Mouse (Mus musculus) forebrain, embryonic 10.5 days (tissue): ENCODE results near the gene Socs7. TPM values are rescaled to one million over a fixed set of nuclear protein-coding genes. Genes with fewer than 3 reads are reported as not detected.

Source experiments
- DNase-seq: peaks from one replicate; pipeline ENCODE4 v3.0.0-alpha.2; 2017; ENCODE audit warnings: low spot score; ENCODE audit errors: extremely low spot score
- H3K27ac ChIP-seq: fragments of 300-500 bp; sonication (generic); 2 replicates; pipeline ENCODE4 v1.5.1; 2016; ENCODE audit warnings: mild to moderate bottlenecking
- H3K27me3 ChIP-seq: fragments of 300-500 bp; sonication (generic); 2 replicates; pipeline ENCODE4 v1.6.1; 2016; ENCODE audit warnings: mild to moderate bottlenecking; ENCODE audit not compliant: poor library complexity, severe bottlenecking
- H3K36me3 ChIP-seq: fragments of 300-500 bp; sonication (generic); replicated peaks from 2 replicates; pipeline ENCODE4 v1.6.1; 2016; ENCODE audit warnings: mild to moderate bottlenecking, moderate library complexity
- H3K4me1 ChIP-seq: fragments of 300-500 bp; sonication (generic); 2 replicates; pipeline ENCODE4 v1.6.1; 2016
- H3K4me3 ChIP-seq: fragments of 300-500 bp; sonication (generic); 2 replicates; pipeline ENCODE4 v1.5.1; 2016; ENCODE audit warnings: mild to moderate bottlenecking, moderate library complexity
- H3K9me3 ChIP-seq: fragments of 300-500 bp; sonication (generic); 2 replicates; pipeline ENCODE4 v1.6.1; 2016; ENCODE audit warnings: mild to moderate bottlenecking, moderate library complexity
- WGBS: fragments of 180-500 bp; shearing (Covaris S2); methylation state at CpG from one replicate; pipeline ENCODE4 v1.1.7; 2016; 5-methylcytosine and 5-hydroxymethylcytosine counted together
- polyA plus RNA-seq: library from polyadenylated mRNA; unstranded; fragments of >200 nt; fragmentation: Nextera tagmentation; extraction: Ambion mirVana; gene quantifications from 2 replicates; pipeline ENCODE4 v1.2.1, GENCODE M21; 2016

Socs7 gene
- polyA plus RNA-seq, 1 experiment from 2014 or later = 4.2 TPM

DNA sequence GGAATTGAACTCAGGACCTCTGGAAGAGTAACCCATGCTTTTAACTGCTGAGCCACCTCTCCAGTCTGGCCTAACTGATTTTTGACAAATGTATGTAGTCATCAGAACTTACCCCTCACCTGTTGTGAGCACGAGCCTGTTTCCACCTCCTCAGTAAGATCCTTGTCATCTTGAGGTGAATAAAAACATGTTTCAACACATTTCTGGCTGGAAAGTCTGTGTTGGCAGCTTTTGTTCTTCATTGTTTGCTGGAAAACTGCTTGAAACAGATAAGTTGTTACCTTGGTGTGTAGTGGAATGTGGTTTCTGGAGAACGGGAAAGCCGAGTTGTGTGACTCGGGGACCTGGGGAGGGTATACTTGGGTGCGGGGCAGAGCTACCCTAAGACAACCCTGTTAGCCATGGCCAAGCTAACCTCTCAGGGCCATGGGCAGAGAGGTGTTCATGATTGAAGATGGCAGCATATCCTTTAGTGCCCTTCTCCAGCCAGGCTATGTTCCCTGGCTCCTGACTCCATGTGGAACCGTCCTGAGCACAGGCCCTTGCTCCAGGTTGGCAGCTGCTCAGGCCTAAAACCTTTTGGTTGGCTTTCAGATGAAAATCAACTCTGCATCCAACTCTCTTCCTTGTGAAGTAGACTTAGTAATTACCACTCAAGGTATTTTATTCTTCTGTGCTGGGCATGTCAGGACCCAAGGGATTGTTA is 10.0 kb downstream of the Socs7 start:
- H3K4me1 ChIP-seq = 0 out of 2 replicates have a peak, but pooled peaks cover 2% of the 10 kb centered on the region
- peaks cover 50% of the 10 kb centered on the region for H3K36me3 ChIP-seq
- no peak overlapping the region for H3K27ac ChIP-seq
- no peaks in the 10 kb centered on the region for H3K9me3 ChIP-seq
- H3K27me3 ChIP-seq = no peaks in the 10 kb centered on the region
- no peak for DNase-seq
- H3K4me3 ChIP-seq = no peak overlapping the region
- 91% methylated on average over 6 of the region's 6 CpGs for WGBS

DNA sequence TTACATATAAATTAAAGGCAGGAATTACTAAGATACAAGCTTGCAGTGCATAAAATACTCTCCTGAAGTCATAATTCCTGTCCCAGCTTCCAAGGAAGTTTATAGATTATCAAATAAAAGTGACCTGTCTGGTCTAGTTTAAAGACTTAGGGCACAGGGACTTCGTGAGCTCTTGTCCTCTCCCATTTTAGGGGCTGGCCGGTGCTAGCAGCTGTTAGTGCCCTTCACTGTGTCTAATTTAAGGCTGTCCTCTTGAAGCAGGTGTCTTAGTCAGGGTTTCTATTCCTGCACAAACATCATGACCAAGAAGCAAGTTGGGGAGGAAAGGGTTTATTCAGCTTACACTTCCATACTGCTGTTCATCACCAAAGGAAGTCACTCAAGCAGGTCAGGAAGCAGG is 11.1 kb downstream of the Socs7 start:
- H3K4me3 ChIP-seq = no peak overlapping the region
- H3K9me3 ChIP-seq = no peaks in the 10 kb centered on the region
- H3K36me3 ChIP-seq = peaks cover 55% of the 10 kb centered on the region
- no peak for DNase-seq
- no peaks in the 10 kb centered on the region for H3K27me3 ChIP-seq
- 0 out of 2 replicates have a peak, but pooled peaks cover 2% of the 10 kb centered on the region for H3K4me1 ChIP-seq
- 94% methylated on average over 2 of the region's 2 CpGs for WGBS
- H3K27ac ChIP-seq = no peak overlapping the region

DNA sequence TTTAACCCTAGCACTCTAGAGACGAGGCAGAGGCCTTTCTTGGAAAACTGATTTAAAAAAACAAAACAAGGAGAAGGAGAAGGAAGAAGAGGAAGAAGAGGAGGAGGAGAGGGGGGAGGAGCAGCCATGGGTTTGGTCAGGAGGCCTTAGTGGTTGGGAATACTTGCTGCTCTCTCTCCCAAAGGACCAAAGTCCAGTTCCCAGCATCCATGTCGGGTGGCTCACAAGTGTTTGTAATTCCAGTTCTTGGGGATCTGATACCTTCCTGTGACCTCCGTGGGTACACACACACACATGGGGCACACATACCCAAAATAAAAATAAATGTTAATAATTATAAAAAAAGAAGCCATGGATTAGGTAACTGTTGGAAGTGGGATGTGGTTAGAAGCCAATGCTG is 17.7 kb downstream of the Socs7 start:
- Histone ChIP-seq H3K36me3 (peaks cover 85% of the 10 kb centered on the region), H3K9me3 (no peaks in the 10 kb centered on the region), H3K4me1 (no peaks in the 10 kb centered on the region), H3K27me3 (no peaks in the 10 kb centered on the region), H3K4me3 (no peak overlapping the region), H3K27ac (no peak overlapping the region)
- DNase-seq = no peak
- WGBS = 86% methylated on average over 3 of the region's 3 CpGs

- no peaks in the 10 kb centered on the region for H3K4me1 ChIP-seq
- H3K27me3 ChIP-seq = no peaks in the 10 kb centered on the region
- H3K27ac ChIP-seq = no peak overlapping the region
- 97% methylated on average over 2 of the region's 2 CpGs for WGBS
- no peak overlapping the region for H3K4me3 ChIP-seq
- H3K36me3 ChIP-seq = peaks cover 77% of the 10 kb centered on the region
- no peaks in the 10 kb centered on the region for H3K9me3 ChIP-seq
- no peak for DNase-seq
Observed at GRCm38 (mm10) chr11:97383017-97383416, 20.7 kb downstream of the Socs7 start.

DNA sequence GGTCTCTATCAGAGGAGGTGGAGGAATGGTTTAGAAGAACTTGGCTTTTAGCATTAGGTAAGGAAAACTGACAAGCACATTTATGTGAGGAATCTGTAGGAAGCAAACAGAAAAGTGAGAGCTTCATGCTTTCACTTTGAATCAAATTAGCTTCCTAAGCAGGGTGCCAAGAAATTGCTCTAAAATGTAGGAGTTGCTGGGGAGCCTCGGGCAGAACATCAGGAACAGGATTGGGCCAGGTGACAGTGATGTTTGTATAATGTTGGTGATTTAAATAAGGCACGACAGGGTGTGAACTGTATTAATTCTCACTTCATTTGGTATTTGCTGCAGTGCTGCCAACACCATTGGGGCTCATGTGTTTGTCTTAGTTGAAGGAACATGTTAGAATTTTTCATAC is 21.4 kb downstream of the Socs7 start:
- Histone ChIP-seq H3K4me3 (no peak overlapping the region), H3K36me3 (peaks cover 76% of the 10 kb centered on the region), H3K27ac (no peak overlapping the region), H3K9me3 (no peaks in the 10 kb centered on the region), H3K4me1 (no peaks in the 10 kb centered on the region), H3K27me3 (no peaks in the 10 kb centered on the region)
- no peak for DNase-seq
- 81% methylated on average over 2 of the region's 2 CpGs for WGBS

GRCm38 (mm10) chr11:97387811-97388210 is 25.5 kb downstream of the Socs7 start:
- 90% methylated on average over 2 of the region's 2 CpGs for WGBS

DNA sequence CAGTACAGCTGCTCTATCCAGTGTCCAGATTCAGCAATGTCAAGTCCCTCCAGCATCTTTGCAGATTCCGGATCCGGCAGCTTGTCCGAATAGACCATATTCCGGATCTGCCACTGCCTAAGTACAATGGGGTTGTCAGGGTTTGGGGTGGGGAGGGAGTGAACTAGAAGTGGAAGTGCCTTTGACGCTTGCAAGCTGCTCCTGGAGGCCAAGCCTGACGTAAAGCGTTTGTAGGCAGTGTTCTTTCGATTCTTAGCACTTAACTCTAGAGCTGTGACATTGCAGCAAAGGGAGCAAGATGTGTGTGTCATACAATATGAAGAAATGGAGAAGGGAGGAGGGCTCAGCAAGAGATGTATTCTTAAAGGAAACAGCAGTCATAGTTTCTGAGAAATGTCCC is 26.8 kb downstream of the Socs7 start:
- H3K9me3 ChIP-seq = no peaks in the 10 kb centered on the region
- no peak overlapping the region for H3K27ac ChIP-seq
- no peaks in the 10 kb centered on the region; the same call in 1 of the 2 replicates for H3K4me1 ChIP-seq
- no peaks in the 10 kb centered on the region for H3K27me3 ChIP-seq
- H3K36me3 ChIP-seq = peaks cover 83% of the 10 kb centered on the region
- WGBS = 89% methylated on average over 8 of the region's 8 CpGs
- no peak for DNase-seq
- H3K4me3 ChIP-seq = no peak overlapping the region

More at GRCm38 (mm10) chr11:97387811-97388210, 25.5 kb downstream of the Socs7 start:
- H3K4me1 ChIP-seq = no peaks in the 10 kb centered on the region
- no peak overlapping the region for H3K4me3 ChIP-seq
- no peak for DNase-seq
- no peaks in the 10 kb centered on the region for H3K9me3 ChIP-seq
- no peaks in the 10 kb centered on the region for H3K27me3 ChIP-seq
- H3K36me3 ChIP-seq = peaks cover 83% of the 10 kb centered on the region
- no peak overlapping the region for H3K27ac ChIP-seq

GRCm38 (mm10) chr11:97393658-97394057 is 31.3 kb downstream of the Socs7 start:
- H3K4me1 ChIP-seq = no peaks in the 10 kb centered on the region; the same call in 1 of the 2 replicates
- H3K27ac ChIP-seq = no peak overlapping the region
- no peaks in the 10 kb centered on the region for H3K27me3 ChIP-seq
- H3K4me3 ChIP-seq = no peak overlapping the region
- WGBS = 77% methylated on average over 11 of the region's 11 CpGs
- DNase-seq = no peak
- H3K36me3 ChIP-seq = peaks cover 85% of the 10 kb centered on the region
- H3K9me3 ChIP-seq = no peaks in the 10 kb centered on the region

DNA sequence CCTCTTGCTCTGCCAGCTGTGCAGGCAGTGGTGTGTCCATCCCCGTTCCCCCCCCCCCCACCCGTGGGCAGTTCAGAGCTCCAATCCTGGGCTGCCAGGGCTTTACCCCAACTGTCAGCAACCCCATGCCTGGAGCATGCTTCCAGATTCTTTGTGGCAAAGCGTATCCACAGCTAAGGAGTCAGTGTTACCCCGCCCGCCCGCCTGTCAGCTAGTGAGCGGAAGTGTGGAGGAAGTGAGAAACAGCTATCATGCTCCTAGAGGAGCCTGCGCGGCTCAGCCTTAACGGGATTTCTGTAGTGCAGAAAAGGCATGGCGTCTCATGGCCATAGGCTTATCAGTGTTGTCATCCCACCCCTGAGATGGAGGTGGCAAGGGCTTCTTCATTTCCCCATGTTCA is 31.8 kb downstream of the Socs7 start:
- DNase-seq = no peak
- WGBS = 88% methylated on average over 11 of the region's 11 CpGs
- Histone ChIP-seq H3K27me3 (no peaks in the 10 kb centered on the region), H3K4me3 (no peak overlapping the region), H3K36me3 (peaks cover 82% of the 10 kb centered on the region), H3K27ac (no peak overlapping the region), H3K9me3 (no peaks in the 10 kb centered on the region), H3K4me1 (no peaks in the 10 kb centered on the region; the same call in 1 of the 2 replicates)

- DNase-seq = no peak
- WGBS = 88% methylated on average over 2 of the region's 2 CpGs
- Histone ChIP-seq H3K27me3 (peaks cover 28% of the 10 kb centered on the region), H3K27ac (no peak overlapping the region), H3K36me3 (peaks cover 40% of the 10 kb centered on the region), H3K4me3 (no peak overlapping the region), H3K9me3 (no peaks in the 10 kb centered on the region), H3K4me1 (peaks cover 27% of the 10 kb centered on the region)
Observed at GRCm38 (mm10) chr11:97398506-97398905, 36.2 kb downstream of the Socs7 start.

GRCm38 (mm10) chr11:97399958-97400710 is 37.8 kb downstream of the Socs7 start:
- 4% methylated on average over 23 of the region's 23 CpGs for WGBS
- H3K27ac ChIP-seq = peak overlapping the region; percentile 41; the same call in 1 of the 2 replicates

DNA sequence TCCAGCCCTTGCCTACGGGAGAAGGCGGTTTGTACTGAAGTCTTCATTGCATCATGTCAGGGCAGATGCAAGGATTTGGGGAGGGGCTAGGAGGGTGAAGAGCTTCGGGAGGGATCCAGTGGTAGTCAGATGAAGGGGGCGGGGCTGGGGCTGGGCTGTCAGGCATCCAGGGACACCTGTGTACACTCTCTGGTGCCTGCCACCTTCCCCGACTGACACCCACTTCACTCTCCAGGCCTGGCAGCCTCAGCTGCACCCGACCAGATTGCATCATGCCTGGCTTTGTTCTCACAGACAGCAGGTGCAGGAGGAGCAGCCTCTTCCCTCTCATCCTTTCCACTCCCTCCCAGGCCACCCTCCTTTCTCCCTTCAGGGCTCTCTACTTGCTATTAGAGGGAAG is 38.7 kb downstream of the Socs7 start:
- DNase-seq = no peak
- peaks cover 15% of the 10 kb centered on the region for H3K36me3 ChIP-seq
- H3K27ac ChIP-seq = peak overlapping the region; percentile 41; the same call in 1 of the 2 replicates
- H3K4me3 ChIP-seq = peak overlapping the region; percentile 45
- no peaks in the 10 kb centered on the region for H3K9me3 ChIP-seq
- H3K27me3 ChIP-seq = peaks cover 54% of the 10 kb centered on the region
- 18% methylated on average over 6 of the region's 6 CpGs for WGBS
- peaks cover 53% of the 10 kb centered on the region for H3K4me1 ChIP-seq

More at GRCm38 (mm10) chr11:97399958-97400710, 37.8 kb downstream of the Socs7 start:
- Histone ChIP-seq H3K4me1 (peaks cover 44% of the 10 kb centered on the region), H3K36me3 (peaks cover 24% of the 10 kb centered on the region), H3K27me3 (peaks cover 45% of the 10 kb centered on the region), H3K4me3 (peak overlapping the region; percentile 45), H3K9me3 (no peaks in the 10 kb centered on the region)
- DNase-seq = peak; percentile 86
